Mouse (Mus musculus) ES-Bruce4 (cell line): ENCODE results near the gene Carhsp1. TPM values are rescaled to one million over a fixed set of nuclear protein-coding genes. Genes with fewer than 3 reads are reported as not detected.

Experiments
- H3K27ac ChIP-seq: 2 replicates; pipeline ENCODE4 v1.5.1; 2012; ENCODE audit warnings: low read length, inconsistent platforms; ENCODE audit not compliant: insufficient read depth
- H3K27me3 ChIP-seq: 2 replicates; pipeline ENCODE4 v1.6.1; 2012; ENCODE audit warnings: mild to moderate bottlenecking, low read length, inconsistent platforms; ENCODE audit not compliant: control insufficient read depth, poor library complexity, insufficient read depth, severe bottlenecking
- H3K36me3 ChIP-seq: 2 replicates; pipeline ENCODE4 v1.6.1; 2012; ENCODE audit warnings: inconsistent platforms, mild to moderate bottlenecking, low read length, moderate library complexity; ENCODE audit not compliant: control insufficient read depth, poor library complexity, insufficient read depth, severe bottlenecking
- H3K4me1 ChIP-seq: one replicate; pipeline ENCODE4 v1.8.1; 2011; ENCODE audit warnings: low read length; ENCODE audit not compliant: control insufficient read depth, insufficient read depth
- H3K4me3 ChIP-seq: 2 replicates; pipeline ENCODE4 v1.5.1; 2011; ENCODE audit warnings: low read depth, mild to moderate bottlenecking, low read length
- H3K9ac ChIP-seq: 2 replicates; pipeline ENCODE4 v1.6.1; 2012; ENCODE audit warnings: low read depth, mild to moderate bottlenecking, inconsistent platforms; ENCODE audit not compliant: poor library complexity, severe bottlenecking
- H3K9me3 ChIP-seq: replicated peaks from 2 replicates; pipeline ENCODE4 v1.6.1; 2012; ENCODE audit warnings: mild to moderate bottlenecking, low read length, inconsistent platforms; ENCODE audit not compliant: control insufficient read depth, poor library complexity, insufficient read depth, severe bottlenecking
- CTCF ChIP-seq: IDR thresholded peaks from one replicate; pipeline ENCODE4 v1.8.1; 2011; ENCODE audit warnings: low read depth, low read length
- EP300 ChIP-seq: IDR thresholded peaks from 2 replicates; pipeline ENCODE4 v1.6.1; 2011; ENCODE audit warnings: low read depth, low read length; ENCODE audit not compliant: insufficient read depth
- POLR2A ChIP-seq: IDR thresholded peaks from one replicate; pipeline ENCODE4 v1.8.1; 2011; ENCODE audit warnings: low read length; ENCODE audit not compliant: insufficient read depth
- polyA plus RNA-seq: library from polyadenylated mRNA; stranded (reverse); fragments of >200 nt; gene quantifications from 2 replicates; pipeline ENCODE4 v1.2.4, GENCODE M21; 2011; ENCODE audit warnings: low read depth; ENCODE audit not compliant: missing spikeins, insufficient read depth, insufficient read length

Gene Carhsp1
- polyA plus RNA-seq, 1 experiment: 65.8 TPM

DNA sequence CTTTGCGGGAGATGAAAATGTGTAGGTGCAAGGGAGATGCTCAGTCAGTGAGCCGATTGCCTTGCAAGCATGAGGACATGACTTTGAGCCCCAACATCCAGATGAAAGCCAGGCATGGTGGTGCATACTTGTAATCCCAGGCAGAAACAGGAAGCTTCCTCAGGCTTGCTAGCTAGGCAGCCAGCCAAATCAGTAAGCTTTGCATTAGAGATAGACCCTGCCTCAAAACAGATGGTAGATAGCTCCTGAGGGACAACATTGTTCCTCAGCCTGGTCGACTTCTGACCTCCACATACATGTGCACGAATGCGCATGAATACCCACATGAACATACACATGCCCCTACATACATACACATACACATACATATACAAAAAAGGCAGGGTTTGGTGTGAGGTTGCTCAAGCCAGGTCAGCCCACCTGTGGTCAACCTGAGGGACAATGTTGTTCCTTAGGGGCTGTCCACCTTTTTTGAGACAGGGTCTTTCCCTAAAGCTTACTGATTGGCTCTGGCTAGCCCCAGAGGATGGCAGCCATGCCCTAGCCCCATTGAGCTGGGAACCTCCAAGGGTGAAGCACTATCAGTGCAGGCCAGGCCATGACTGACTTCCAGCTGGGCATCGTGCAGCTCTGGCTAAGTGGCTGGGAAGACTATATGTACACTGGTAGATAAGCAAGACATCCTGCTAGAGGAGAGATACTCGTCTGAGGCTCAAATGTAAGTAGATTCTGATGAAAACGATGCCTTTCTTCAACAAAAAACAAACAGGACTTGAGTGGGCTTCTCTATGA is 59.5 kb downstream of the Carhsp1 start:
- no peak overlapping the region for H3K27ac ChIP-seq
- no peak overlapping the region for H3K9ac ChIP-seq
- no peak overlapping the region for H3K4me3 ChIP-seq
- H3K36me3 ChIP-seq: no peaks in the 10 kb centered on the region
- TF ChIP-seq POLR2A (no peak), CTCF (no peak), EP300 (no peak)
- no peaks in the 10 kb centered on the region for H3K27me3 ChIP-seq
- H3K9me3 ChIP-seq: no peaks in the 10 kb centered on the region
- H3K4me1 ChIP-seq: no peaks in the 10 kb centered on the region

DNA sequence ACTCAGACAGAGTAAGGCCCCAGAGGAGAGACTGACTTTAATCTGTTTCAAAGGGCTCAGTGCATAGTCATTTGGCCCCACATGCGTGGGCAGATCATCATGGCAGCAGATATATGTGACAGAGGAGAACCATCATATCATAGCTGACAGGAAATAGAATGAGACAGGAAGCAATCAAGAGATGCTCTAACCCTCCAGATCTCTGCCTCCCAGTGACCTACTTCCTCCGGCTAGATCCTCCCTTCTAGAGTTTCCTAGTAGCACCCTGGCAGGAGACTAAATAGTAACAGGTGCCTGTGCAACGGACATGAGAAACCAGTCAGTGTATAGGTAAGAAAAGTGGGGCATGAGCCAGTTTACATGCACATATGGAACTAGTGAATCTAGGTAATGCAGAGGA is 61.6 kb downstream of the Carhsp1 start:
- no peaks in the 10 kb centered on the region for H3K4me1 ChIP-seq
- no peak overlapping the region for H3K9ac ChIP-seq
- H3K9me3 ChIP-seq: no peaks in the 10 kb centered on the region
- no peak for TF ChIP-seq CTCF
- TF ChIP-seq POLR2A: no peak
- TF ChIP-seq EP300: no peak
- no peaks in the 10 kb centered on the region for H3K27me3 ChIP-seq
- H3K36me3 ChIP-seq: no peaks in the 10 kb centered on the region
- no peak overlapping the region for H3K27ac ChIP-seq
- H3K4me3 ChIP-seq: no peak overlapping the region

Other genes with a start within 250 kb of the Carhsp1 start
- not detected in 2 replicates for gene Tmem114, start 247.0 kb downstream of the Carhsp1 start, polyA plus RNA-seq
- gene Mettl22, start 201.4 kb downstream of the Carhsp1 start, polyA plus RNA-seq: 12.4 and 17.2 TPM in 2 replicates
- 1.8 and 2.8 TPM in 2 replicates for gene Abat, start 158.7 kb downstream of the Carhsp1 start, polyA plus RNA-seq
- gene Pmm2, start 34.5 kb downstream of the Carhsp1 start, polyA plus RNA-seq: 20.9 and 25.2 TPM in 2 replicates
- gene Tmem186, start 34.4 kb downstream of the Carhsp1 start, polyA plus RNA-seq: 17.1 and 17.5 TPM in 2 replicates
- gene Gm5767, start 8.6 kb upstream of the Carhsp1 start, polyA plus RNA-seq: not detected in 2 replicates
- 339 and 341 TPM in 2 replicates for gene Usp7, start 120.2 kb upstream of the Carhsp1 start, polyA plus RNA-seq
- 63.8 and 65.8 TPM in 2 replicates for gene 1810013L24Rik, start 157.9 kb upstream of the Carhsp1 start, polyA plus RNA-seq